Mouse (Mus musculus): ENCODE results near the gene Vps26a.

Gene Vps26a

GRCm38 (mm10) chr10:62413606-62413982 lies 73.0 kb downstream of the Vps26a start:
- DNase-seq = no peak

DNA sequence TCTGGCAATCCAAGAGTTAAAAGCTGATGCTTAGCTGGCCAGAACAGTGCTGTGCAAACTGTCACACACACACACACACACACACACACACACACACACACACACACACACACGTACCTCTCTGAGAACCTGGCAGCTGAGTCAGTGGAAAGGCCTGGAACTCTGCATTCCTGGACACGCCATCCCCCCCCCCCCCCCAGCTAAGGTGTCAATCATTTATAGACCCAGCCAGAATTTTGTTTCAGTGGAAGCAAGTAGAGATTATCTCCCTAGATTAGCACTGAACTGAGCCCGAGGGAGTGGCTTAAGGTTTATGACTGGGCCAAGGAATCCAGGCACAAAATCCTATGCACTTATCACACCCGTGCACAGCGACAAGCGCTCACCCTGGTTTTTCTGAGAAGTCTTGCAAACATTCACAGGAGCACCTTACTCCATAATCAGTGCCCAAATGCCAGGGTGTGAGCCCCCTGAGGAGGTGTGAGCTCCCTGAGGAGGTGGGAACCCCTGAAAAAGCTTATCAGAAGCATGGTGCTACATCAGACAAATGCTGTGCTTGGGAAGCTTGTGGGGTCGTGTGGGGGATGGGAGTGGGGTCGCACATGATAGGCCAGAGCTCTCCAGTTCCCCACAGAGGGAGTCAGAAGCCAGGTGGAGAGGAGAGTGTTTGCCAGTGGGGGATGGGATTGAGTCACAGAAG lies 73.5 kb downstream of the Vps26a start:
- DNase-seq = peak in 1 of 2 experiments; percentile 62

DNA sequence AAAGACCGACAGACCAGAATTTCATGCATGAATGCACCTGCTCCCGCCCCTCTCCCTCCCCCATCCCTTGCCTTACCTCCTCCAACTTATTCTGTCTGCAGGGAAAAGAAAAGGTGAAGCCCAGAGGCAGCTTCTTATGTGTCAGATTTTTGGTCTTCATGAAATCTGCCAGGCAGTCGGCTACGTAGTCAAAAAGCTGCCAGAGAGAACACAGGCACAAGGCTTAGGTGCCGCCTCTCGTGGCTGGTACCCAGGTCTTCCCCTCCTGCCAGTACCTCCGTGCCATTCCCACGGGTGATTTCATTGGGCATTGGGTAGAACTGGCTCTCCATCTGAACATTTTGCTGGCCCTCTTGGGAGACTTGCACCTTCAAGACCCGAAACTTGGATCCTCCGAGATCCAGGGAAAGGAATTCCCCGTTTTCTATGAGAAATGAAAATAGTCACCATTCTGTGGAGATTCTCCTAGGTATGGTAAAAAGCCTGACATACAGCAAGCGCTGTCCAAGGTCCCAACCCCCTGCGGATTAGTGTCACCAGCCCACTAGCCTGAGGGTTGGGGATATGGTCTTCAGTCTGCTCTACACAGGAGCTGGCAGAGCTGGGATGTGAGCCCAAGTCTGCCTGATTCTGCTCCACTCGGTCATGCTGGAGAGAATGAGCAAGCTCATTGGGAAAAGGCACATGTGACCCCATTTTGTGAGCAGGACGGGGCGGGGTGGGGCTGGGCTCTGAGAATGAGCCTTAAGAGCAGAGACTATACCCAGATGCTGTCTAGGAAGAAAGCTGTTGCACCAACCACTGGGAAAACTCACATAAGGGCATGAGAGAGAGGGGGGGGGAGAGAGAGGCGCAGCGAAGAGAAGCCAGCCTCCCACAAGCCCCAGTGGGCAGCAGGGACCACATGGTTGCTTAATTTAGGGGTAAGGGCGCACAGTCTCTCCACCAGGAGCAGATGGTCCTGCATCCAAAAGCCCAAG lies 74.9 kb downstream of the Vps26a start:
- DNase-seq = peak; percentile 64 to 73

GRCm38 (mm10) chr10:62410943-62411342 lies 75.7 kb downstream of the Vps26a start:
- DNase-seq = peak; percentile 87 to 88

Data from cerebellum, postnatal 14 days (tissue).